Mouse (Mus musculus): ENCODE measurements around the gene Olfr618.
"Not testable (repeated sequence)": the region's sequence is repeated elsewhere in the genome, so short reads cannot be mapped to it uniquely, and the experiment has no call there.

Olfr618 gene

GRCm38 (mm10) chr7:103589803-103590202, at the start of gene Olfr618:
Olfr618 (plus strand) TSS chr7:103590103.
- in situ Hi-C loops (cut with MboI; ENCODE audit: unreplicated experiment in 2 of 2): no loop called here

- in situ Hi-C loops (cut with MboI; ENCODE audit: unreplicated experiment in 2 of 2): not testable (repeated sequence)
Observed at GRCm38 (mm10) chr7:103542617-103543016, 47.3 kb upstream of the Olfr618 start, which contains the start of gene Olfr612. Olfr612 (minus strand) TSS chr7:103542717.

GRCm38 (mm10) chr7:103547774-103548173, 42.1 kb upstream of the Olfr618 start, which contains the start of gene Olfr613:
Olfr613 (plus strand) TSS chr7:103548074.
- in situ Hi-C loops (cut with MboI; ENCODE audit: unreplicated experiment in 2 of 2): no loop called here

- in situ Hi-C loops (cut with MboI; ENCODE audit: unreplicated experiment in 2 of 2): no loop called here
Observed at GRCm38 (mm10) chr7:103555779-103556178, 34.1 kb upstream of the Olfr618 start, which contains the start of gene Olfr615. Olfr615 (plus strand) TSS chr7:103556079.

- in situ Hi-C loops (cut with MboI; ENCODE audit: unreplicated experiment in 2 of 2): no loop called here
Observed at GRCm38 (mm10) chr7:103569043-103569442, 20.9 kb upstream of the Olfr618 start, which contains the start of gene Olfr616. Olfr616 (minus strand) TSS chr7:103569143.

- in situ Hi-C loops (cut with MboI; ENCODE audit: unreplicated experiment in 2 of 2): no loop called here
Observed at GRCm38 (mm10) chr7:103572761-103573160, 17.1 kb upstream of the Olfr618 start, which contains the start of gene Olfr617. Olfr617 (plus strand) TSS chr7:103573061.

GRCm38 (mm10) chr7:103600275-103600674, 10.4 kb downstream of the Olfr618 start, which contains the start of gene Olfr619:
Olfr619 (plus strand) TSS chr7:103600575.
- in situ Hi-C loops (cut with MboI; ENCODE audit: unreplicated experiment in 2 of 2): no loop called here

- in situ Hi-C loops (cut with MboI; ENCODE audit: unreplicated experiment in 2 of 2): no loop called here
Observed at GRCm38 (mm10) chr7:103607425-103607824, 17.5 kb downstream of the Olfr618 start.

- in situ Hi-C loops (cut with MboI; ENCODE audit: unreplicated experiment in 2 of 2): no loop called here
Observed at GRCm38 (mm10) chr7:103612434-103612833, 22.5 kb downstream of the Olfr618 start, which contains the start of gene Olfr620. Olfr620 (minus strand) TSS chr7:103612534.

- in situ Hi-C loops (cut with MboI; ENCODE audit: unreplicated experiment in 2 of 2): no loop called here
Observed at GRCm38 (mm10) chr7:103636795-103637194, 46.9 kb downstream of the Olfr618 start.

- in situ Hi-C loops (cut with MboI; ENCODE audit: unreplicated experiment in 2 of 2): no loop called here
Observed at GRCm38 (mm10) chr7:103642602-103643001, 52.7 kb downstream of the Olfr618 start, which contains the start of gene Olfr622. Olfr622 (minus strand) TSS chr7:103642702.

GRCm38 (mm10) chr7:103644070-103644469, 54.2 kb downstream of the Olfr618 start:
- in situ Hi-C loops (cut with MboI; ENCODE audit: unreplicated experiment in 2 of 2): no loop called here

Data from v-Abl transformed pro-B cells (cell line).